Mouse (Mus musculus) lung, postnatal 0 days (tissue): ENCODE measurements around the gene Rassf1.

Experiments used
- CTCF ChIP-seq: IDR thresholded peaks from 2 replicates; pipeline ENCODE4 v1.5.1; 2016; ENCODE audit warnings: antibody characterized with exemption, mild to moderate bottlenecking
- EP300 ChIP-seq: IDR thresholded peaks from 2 replicates; pipeline ENCODE4 v1.6.1; 2016; ENCODE audit warnings: antibody characterized with exemption, mild to moderate bottlenecking, control low read depth

DNA sequence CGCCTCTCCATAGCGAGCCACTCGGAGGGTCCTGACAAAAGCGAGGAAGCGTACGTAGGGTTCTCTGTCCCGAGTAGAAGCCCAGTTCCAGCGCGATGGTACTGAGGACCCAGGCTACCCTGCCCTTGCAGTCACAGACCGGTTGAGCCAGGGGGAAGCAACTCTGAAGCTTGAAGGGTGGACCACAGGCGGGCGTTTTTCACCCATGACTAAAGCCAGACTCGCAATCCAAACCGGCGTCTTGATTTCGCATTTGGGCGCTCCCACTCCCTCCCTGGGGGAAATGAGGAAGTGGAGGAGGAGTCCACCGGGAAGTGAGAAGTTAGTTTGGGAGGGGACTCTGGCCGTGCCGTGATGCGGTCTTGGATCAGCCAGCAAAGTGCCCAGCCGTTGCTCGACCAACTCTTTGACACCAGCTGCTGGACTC, 3.7 kb downstream of the Rassf1 start:
- TF ChIP-seq CTCF (0 out of 2 replicates have a peak, but pooled peaks have one; percentile 24), EP300 (0 out of 2 replicates have a peak, but pooled peaks have one; percentile 17)
